Mouse (Mus musculus) embryonic facial prominence, embryonic 13.5 days (tissue): ENCODE measurements around the gene Acat1. TPM values are rescaled to one million over a fixed set of nuclear protein-coding genes. Genes with fewer than 3 reads are reported as not detected.

Experiments
- polyA plus RNA-seq: library from polyadenylated mRNA; unstranded; fragments of >200 nt; fragmentation: Nextera tagmentation; extraction: Ambion mirVana; gene quantifications from 2 replicates; pipeline ENCODE4 v1.2.1, GENCODE M21; 2015

The Acat1 gene
- polyA plus RNA-seq, 1 experiment from 2014 or later, result 131 TPM

Other genes with a start within 250 kb of the Acat1 start
- gene Kdelc2, start 226.4 kb downstream of the Acat1 start, polyA plus RNA-seq, result 20.7 TPM in 2 replicates
- gene 4930550C14Rik, start 208.1 kb downstream of the Acat1 start, polyA plus RNA-seq, result 1.1 and 2.0 TPM in 2 replicates
- gene Atm, start 73.6 kb downstream of the Acat1 start, polyA plus RNA-seq, result 20.3 and 22.0 TPM in 2 replicates
- 21.9 and 22.6 TPM in 2 replicates for gene Npat, start 73.3 kb downstream of the Acat1 start, polyA plus RNA-seq
- gene Cul5, start 59.6 kb upstream of the Acat1 start, polyA plus RNA-seq, result 36.1 and 39.4 TPM in 2 replicates
- 0.52 and 0.73 TPM in 2 replicates for gene Rab39, start 95.8 kb upstream of the Acat1 start, polyA plus RNA-seq
- gene Slc35f2, start 161.2 kb upstream of the Acat1 start, polyA plus RNA-seq, result 10.5 and 10.9 TPM in 2 replicates
- 4.6 and 6.0 TPM in 2 replicates for gene Sln, start 239.8 kb upstream of the Acat1 start, polyA plus RNA-seq